Mouse (Mus musculus) embryonic facial prominence, embryonic 14.5 days (tissue): ENCODE measurements around the gene Tnfsf10. TPM values are rescaled to one million over a fixed set of nuclear protein-coding genes. Genes with fewer than 3 reads are reported as not detected.
A peak's percentile ranks its signal among the peaks of the same experiment; 100 is the strongest.
"Not testable (repeated sequence)": the region's sequence is repeated elsewhere in the genome, so short reads cannot be mapped to it uniquely, and the experiment has no call there.

Experiments
- ATAC-seq: fragments of 200-750 bp; cut with Nextera tagmentation; 2 replicates; pipeline ENCODE4 v1.8.0; 2017; ENCODE audit warnings: low read depth, moderate number of reproducible peaks, moderate TSS enrichment
- DNase-seq: peaks from one replicate; pipeline ENCODE4 v3.0.0-alpha.2; 2015; ENCODE audit warnings: low spot score
- H3K27ac ChIP-seq: fragments of 300-500 bp; sonication (generic); replicated peaks from 2 replicates; pipeline ENCODE4 v1.5.1; 2014; ENCODE audit warnings: low read depth, mild to moderate bottlenecking, low read length, moderate library complexity
- H3K27me3 ChIP-seq: fragments of 300-500 bp; sonication (generic); replicated peaks from 2 replicates; pipeline ENCODE4 v1.6.1; 2014; ENCODE audit warnings: low read length; ENCODE audit not compliant: control insufficient read depth, insufficient read depth
- H3K36me3 ChIP-seq: fragments of 300-500 bp; sonication (generic); 2 replicates; pipeline ENCODE4 v1.6.1; 2014; ENCODE audit warnings: low read length, mixed read lengths; ENCODE audit not compliant: control insufficient read depth, insufficient read depth
- H3K4me1 ChIP-seq: fragments of 300-500 bp; sonication (generic); 2 replicates; pipeline ENCODE4 v1.6.1; 2014; ENCODE audit warnings: antibody characterized with exemption, low read length; ENCODE audit not compliant: control insufficient read depth, insufficient read depth
- H3K4me2 ChIP-seq: fragments of 300-500 bp; sonication (generic); 2 replicates; pipeline ENCODE4 v1.6.1; 2014; ENCODE audit warnings: low read depth, mild to moderate bottlenecking, low read length, moderate library complexity, mixed read lengths
- H3K4me3 ChIP-seq: fragments of 300-500 bp; sonication (generic); 2 replicates; pipeline ENCODE4 v1.5.1; 2014; ENCODE audit warnings: low read depth, mild to moderate bottlenecking, low read length
- H3K9ac ChIP-seq: fragments of 300-500 bp; sonication (generic); 2 replicates; pipeline ENCODE4 v1.6.1; 2014; ENCODE audit warnings: low read depth, mild to moderate bottlenecking, low read length, moderate library complexity, mixed read lengths
- H3K9me3 ChIP-seq: fragments of 300-500 bp; sonication (generic); 2 replicates; pipeline ENCODE4 v1.6.1; 2016; ENCODE audit warnings: low read length; ENCODE audit not compliant: control insufficient read depth
- WGBS: fragments of 180-500 bp; shearing (Covaris S2); extraction: QIAGEN DNeasy Blood & Tissue Kit; methylation state at CpG from one replicate; pipeline ENCODE4 v1.1.7; 2014; 5-methylcytosine and 5-hydroxymethylcytosine counted together
- polyA plus RNA-seq: library from polyadenylated mRNA; unstranded; fragments of >200 nt; fragmentation: Nextera tagmentation; extraction: Ambion mirVana; gene quantifications from 2 replicates; pipeline ENCODE4 v1.2.1, GENCODE M21; 2014

The Tnfsf10 gene
- polyA plus RNA-seq, result 0.24 and 0.43 TPM in 2 replicates

- ATAC-seq (peak; percentile 26; the same call in 1 of the 2 replicates), DNase-seq (peak; percentile 9)
- no peaks in the 10 kb centered on the region for H3K9me3 ChIP-seq
- H3K27ac ChIP-seq, result no peak within 1 kb of the TSS
- 65% methylated on average over 9 of the region's 9 CpGs for WGBS
- H3K36me3 ChIP-seq, result no peaks in the 10 kb centered on the region
- no peaks in the 10 kb centered on the region for H3K27me3 ChIP-seq
- H3K9ac ChIP-seq, result no peak within 1 kb of the TSS
- H3K4me1 ChIP-seq, result peaks cover 6% of the 10 kb centered on the region; the same call in 1 of the 2 replicates
- no peak within 1 kb of the TSS for H3K4me3 ChIP-seq
- H3K4me2 ChIP-seq, result 0 out of 2 replicates have a peak within 1 kb of the TSS, but pooled peaks have one; percentile 18
Measured at GRCm38 (mm10) chr3:27316559-27317287, at the start of gene Tnfsf10. Gene Tnfsf10 (plus strand): TSS chr3:27317028.

DNA sequence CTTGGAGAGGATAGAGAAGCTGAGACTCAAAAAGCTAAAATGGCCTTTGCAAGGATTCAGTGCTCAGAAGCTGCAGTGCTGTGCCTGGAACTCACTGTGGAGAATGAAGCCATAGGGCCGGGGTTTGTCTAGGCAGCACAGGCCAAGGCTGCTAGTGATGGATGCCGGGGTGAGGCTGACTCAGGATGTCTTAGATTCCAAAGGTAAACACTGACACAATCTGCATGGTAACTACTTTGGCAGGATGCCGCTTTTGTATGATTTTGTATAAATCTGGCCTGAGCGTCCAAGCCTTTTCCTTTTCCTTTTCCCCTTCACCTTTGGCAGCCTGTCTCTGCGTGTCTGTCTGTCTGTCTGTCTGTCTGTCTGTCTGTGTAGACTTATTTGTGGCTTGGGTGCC lies 49.5 kb upstream of the Tnfsf10 start:
- no peak overlapping the region for H3K27ac ChIP-seq
- no peaks in the 10 kb centered on the region for H3K36me3 ChIP-seq
- no peaks in the 10 kb centered on the region for H3K4me1 ChIP-seq
- no peaks in the 10 kb centered on the region for H3K27me3 ChIP-seq
- no peak overlapping the region for H3K4me3 ChIP-seq
- WGBS, result 80% methylated on average over 5 of the region's 5 CpGs
- no peak overlapping the region for H3K4me2 ChIP-seq
- H3K9me3 ChIP-seq, result no peaks in the 10 kb centered on the region
- no peak overlapping the region for H3K9ac ChIP-seq
- ATAC-seq (no peak), DNase-seq (no peak)

GRCm38 (mm10) chr3:27267887-27268286 lies 48.9 kb upstream of the Tnfsf10 start:
- H3K4me3 ChIP-seq, result no peak overlapping the region
- H3K27me3 ChIP-seq, result no peaks in the 10 kb centered on the region
- no peaks in the 10 kb centered on the region for H3K9me3 ChIP-seq
- H3K4me2 ChIP-seq, result no peak overlapping the region
- no peak for DNase-seq
- no peaks in the 10 kb centered on the region for H3K4me1 ChIP-seq
- ATAC-seq, result no peak
- H3K36me3 ChIP-seq, result no peaks in the 10 kb centered on the region
- H3K9ac ChIP-seq, result no peak overlapping the region
- 56% methylated on average over 4 of the region's 4 CpGs for WGBS
- no peak overlapping the region for H3K27ac ChIP-seq

DNA sequence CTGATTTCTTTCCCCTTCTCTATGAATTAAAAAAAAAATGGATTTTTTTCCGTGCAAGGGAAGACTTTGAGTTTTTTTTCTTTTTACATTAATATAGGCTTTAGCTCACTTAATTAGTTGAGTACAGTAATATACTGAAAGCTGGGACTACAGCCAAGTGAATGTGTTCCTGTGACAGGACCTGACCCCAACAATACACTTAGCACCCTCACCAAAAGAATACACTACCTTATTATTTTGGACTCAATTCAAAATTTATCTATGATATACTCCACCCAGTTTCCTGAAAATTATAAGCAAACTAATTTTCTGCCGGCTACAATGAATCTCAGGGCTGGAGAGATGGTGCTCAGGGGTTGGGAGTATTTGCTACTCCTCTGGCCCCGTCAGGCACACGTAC lies 47.7 kb upstream of the Tnfsf10 start:
- Histone ChIP-seq H3K9me3 (no peaks in the 10 kb centered on the region), H3K4me2 (no peak overlapping the region), H3K27ac (no peak overlapping the region), H3K9ac (no peak overlapping the region), H3K36me3 (no peaks in the 10 kb centered on the region), H3K4me3 (no peak overlapping the region), H3K4me1 (no peaks in the 10 kb centered on the region), H3K27me3 (no peaks in the 10 kb centered on the region)
- DNase-seq, result no peak
- ATAC-seq, result no peak
- WGBS, result 69% methylated on average over 4 of the region's 4 CpGs

DNA sequence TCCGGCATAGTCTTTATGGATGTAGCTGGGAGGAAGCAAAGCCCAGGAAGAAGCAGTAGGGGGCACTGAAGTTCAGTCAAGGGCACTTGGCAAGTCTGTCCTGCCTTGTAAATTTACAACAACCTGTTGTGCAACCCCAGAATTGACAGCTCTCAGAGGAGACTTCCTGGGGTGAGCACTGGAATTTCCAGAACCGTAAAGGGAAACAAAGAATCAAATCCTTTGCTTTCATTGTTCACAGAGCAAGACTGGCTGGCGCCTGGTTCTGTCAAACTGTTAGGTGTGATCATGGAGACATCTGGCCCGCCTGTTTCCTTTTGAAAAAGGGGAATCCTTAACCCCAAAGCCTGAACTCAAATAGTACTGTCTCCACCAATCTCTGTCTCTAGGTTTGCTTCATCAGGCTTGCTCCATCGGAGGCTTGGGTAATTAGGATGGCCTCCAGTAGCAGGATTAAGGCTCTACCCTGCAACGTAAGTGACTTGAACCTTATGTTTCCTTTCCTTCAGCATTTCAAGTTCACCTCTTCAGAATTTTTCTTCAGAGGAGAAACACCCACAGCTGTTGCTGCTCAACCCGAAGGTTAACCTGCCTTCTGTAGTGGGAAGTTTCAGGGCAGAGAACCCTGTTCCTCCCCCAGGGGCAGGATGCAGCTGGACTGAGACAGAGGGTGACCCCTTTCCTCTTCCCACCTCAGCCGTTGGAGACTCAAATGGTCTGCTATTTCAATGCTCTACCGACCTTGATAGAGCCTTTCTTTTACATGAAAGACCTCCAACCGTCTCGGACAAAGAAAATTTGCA lies 46.5 kb upstream of the Tnfsf10 start:
- Histone ChIP-seq H3K27me3 (no peaks in the 10 kb centered on the region), H3K36me3 (no peaks in the 10 kb centered on the region), H3K9ac (no peak overlapping the region), H3K4me3 (no peak overlapping the region), H3K9me3 (no peaks in the 10 kb centered on the region), H3K4me2 (no peak overlapping the region), H3K4me1 (no peaks in the 10 kb centered on the region), H3K27ac (no peak overlapping the region; the same call in 1 of the 2 replicates)
- WGBS, result 34% methylated on average over 11 of the region's 11 CpGs
- DNase-seq (peak; percentile 76), ATAC-seq (peak; percentile 73)

GRCm38 (mm10) chr3:27272926-27273745 lies 43.7 kb upstream of the Tnfsf10 start:
- Histone ChIP-seq H3K9ac (no peak overlapping the region), H3K27ac (no peak overlapping the region), H3K4me2 (no peak overlapping the region), H3K4me1 (no peaks in the 10 kb centered on the region), H3K36me3 (no peaks in the 10 kb centered on the region), H3K9me3 (no peaks in the 10 kb centered on the region), H3K4me3 (no peak overlapping the region), H3K27me3 (no peaks in the 10 kb centered on the region)
- DNase-seq, result no peak
- 29% methylated on average over 7 of the region's 7 CpGs for WGBS
- ATAC-seq, result peak; percentile 13; the same call in 1 of the 2 replicates

GRCm38 (mm10) chr3:27279286-27279925 lies 37.4 kb upstream of the Tnfsf10 start:
- not testable (repeated sequence) for H3K9ac ChIP-seq, H3K9me3 ChIP-seq, H3K27me3 ChIP-seq, ATAC-seq, H3K4me3 ChIP-seq, H3K27ac ChIP-seq, H3K36me3 ChIP-seq, H3K4me1 ChIP-seq, H3K4me2 ChIP-seq, DNase-seq
- 94% methylated on average over 10 of the region's 14 CpGs for WGBS

DNA sequence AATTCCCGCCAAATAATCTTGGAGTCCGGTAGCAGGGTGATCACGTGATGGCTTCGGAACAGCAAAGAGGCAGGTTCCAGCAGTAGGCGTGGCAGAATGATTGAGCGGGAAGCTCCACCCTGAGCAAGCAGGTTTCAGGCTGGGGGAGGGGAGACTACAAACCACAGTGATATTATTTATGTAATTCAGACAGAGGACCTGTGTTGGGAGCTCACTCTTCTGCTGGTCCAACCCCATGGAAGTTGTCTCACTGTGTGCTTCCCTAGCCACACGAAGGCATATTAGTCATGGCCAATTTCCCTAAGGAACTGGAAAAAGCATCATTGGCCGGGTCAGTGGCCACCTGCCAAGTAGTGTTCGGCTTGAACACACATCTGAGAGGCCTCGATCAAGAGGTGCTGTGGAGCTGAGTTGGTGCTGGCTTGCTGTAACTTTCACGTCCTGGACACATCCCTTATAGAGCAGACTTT lies 36.5 kb upstream of the Tnfsf10 start:
- WGBS, result 55% methylated on average over 11 of the region's 11 CpGs
- DNase-seq (no peak), ATAC-seq (no peak)
- H3K27ac ChIP-seq, result no peak overlapping the region
- no peaks in the 10 kb centered on the region for H3K27me3 ChIP-seq
- no peak overlapping the region for H3K4me3 ChIP-seq
- H3K9me3 ChIP-seq, result 0 out of 2 replicates have a peak, but pooled peaks cover 4% of the 10 kb centered on the region
- peaks cover 4% of the 10 kb centered on the region; the same call in 1 of the 2 replicates for H3K4me1 ChIP-seq
- H3K36me3 ChIP-seq, result no peaks in the 10 kb centered on the region
- no peak overlapping the region for H3K9ac ChIP-seq
- no peak overlapping the region for H3K4me2 ChIP-seq
